ENCODE assay signal across 8 mouse cellular contexts in the genomic region with DNA sequence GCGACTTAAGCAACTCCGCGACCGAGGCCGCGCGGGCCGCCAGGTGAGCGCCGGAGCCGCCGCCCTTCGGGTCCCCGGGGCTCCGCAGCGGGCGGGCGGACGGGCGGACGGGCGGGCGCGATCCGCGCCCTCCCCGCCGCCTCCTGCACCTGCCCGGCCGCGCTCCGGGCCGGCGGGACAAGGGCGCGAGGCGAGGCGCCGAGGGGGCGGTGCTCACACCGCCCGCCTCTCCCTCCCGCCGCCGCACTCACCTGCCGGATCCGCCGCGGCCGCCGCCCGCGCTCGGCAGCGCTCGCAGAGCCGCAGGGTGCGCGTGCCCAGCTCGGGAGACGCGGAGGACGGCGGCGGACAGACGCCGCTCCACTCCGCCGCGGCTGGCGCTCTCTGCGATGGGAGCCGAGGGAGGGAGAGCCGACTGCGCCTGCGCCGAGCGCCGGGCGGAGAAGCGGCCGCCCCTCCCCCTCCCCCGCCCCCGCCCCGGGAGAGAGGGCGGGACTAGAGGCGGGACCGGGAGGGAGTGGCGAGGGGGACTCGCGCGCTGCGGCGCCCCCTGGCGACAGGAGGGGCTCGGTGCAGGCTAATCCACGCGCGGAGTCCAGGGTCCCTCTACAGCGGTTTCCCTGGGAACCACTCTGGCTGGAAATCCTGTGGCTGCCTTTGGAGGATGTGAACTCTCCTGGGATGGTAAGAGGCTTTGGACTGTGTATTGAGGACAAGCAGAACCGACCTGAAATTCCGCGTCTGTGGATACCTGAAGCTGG. TPM values are rescaled to one million over a fixed set of nuclear protein-coding genes. Genes with fewer than 3 reads are reported as not detected.
DNase-seq lines count a peak whose midpoint lies in the region; ATAC-seq and TF ChIP-seq lines count a peak whose summit lies in the region.

A gene (minus strand): TSS at position 761 of the 761 bp plus-strand sequence.

- peak within 1 kb of the TSS; percentile 78 for H3K9ac ChIP-seq in heart, embryonic 11.5 days (ENCODE audit: low read depth, low read length)
- peak within 1 kb of the TSS; percentile 83 for H3K9ac ChIP-seq in kidney, embryonic 16.5 days (replicated peaks; ENCODE audit: low read length)
- peak within 1 kb of the TSS; percentile 93 for H3K9ac ChIP-seq in liver, adult 2 months (ENCODE audit: low read depth, low read length)

- H3K36me3 ChIP-seq in heart, embryonic 11.5 days (ENCODE audit: control insufficient read depth, insufficient read depth, low read length), result no peaks in the 10 kb centered on the region
- no peaks in the 10 kb centered on the region for H3K36me3 ChIP-seq in kidney, embryonic 16.5 days (ENCODE audit: insufficient read depth, low read length)
- H3K36me3 ChIP-seq in liver, adult 2 months (ENCODE audit: control insufficient read depth, insufficient read depth, low read length), result no peaks in the 10 kb centered on the region
- H3K36me3 ChIP-seq in myocyte (ENCODE audit: control insufficient read depth, insufficient read depth), result no peaks in the 10 kb centered on the region
- H3K36me3 ChIP-seq in splenic B cell, adult 2 months (ENCODE audit: control insufficient read depth, insufficient read depth, low read length, poor library complexity, severe bottlenecking), result no peaks in the 10 kb centered on the region

- H3K4me3 ChIP-seq in heart, embryonic 11.5 days (ENCODE audit: low read depth, low read length), result peak within 1 kb of the TSS; percentile 83
- peak within 1 kb of the TSS; percentile 76 for H3K4me3 ChIP-seq in kidney, embryonic 16.5 days (ENCODE audit: low read length)
- H3K4me3 ChIP-seq in liver, adult 2 months (ENCODE audit: insufficient read depth, low read depth, low read length), result peak within 1 kb of the TSS; percentile 91
- peak within 1 kb of the TSS; percentile 31 for H3K4me3 ChIP-seq in myocyte

- H3K4me1 ChIP-seq in heart, embryonic 11.5 days (ENCODE audit: control insufficient read depth, insufficient read depth, low read length), result peaks cover 20% of the 10 kb centered on the region
- peaks cover 28% of the 10 kb centered on the region for H3K4me1 ChIP-seq in kidney, embryonic 16.5 days (ENCODE audit: insufficient read depth, low read length)
- peaks cover 10% of the 10 kb centered on the region for H3K4me1 ChIP-seq in liver, adult 2 months (ENCODE audit: control insufficient read depth, insufficient read depth, low read length)

- peak within 1 kb of the TSS; percentile 71 for H3ac ChIP-seq in myocyte (ENCODE audit: control insufficient read depth, insufficient read length)

- H3K79me2 ChIP-seq in liver, adult 2 months (ENCODE audit: control insufficient read depth, insufficient read depth, low read length), result peaks cover 18% of the 10 kb centered on the region
- peaks cover 25% of the 10 kb centered on the region for H3K79me2 ChIP-seq in myocyte (ENCODE audit: control insufficient read depth, insufficient read depth)

- under 1% methylated on average over 54 of the region's 103 CpGs for WGBS in heart, embryonic 11.5 days (ENCODE audit: insufficient replicate concordance)
- WGBS in kidney, embryonic 16.5 days, result under 1% methylated on average over 68 of the region's 103 CpGs
- WGBS in liver, adult 2 months, result 2% methylated on average over 81 of the region's 103 CpGs

- H3K27me3 ChIP-seq in heart, embryonic 11.5 days (ENCODE audit: control insufficient read depth, insufficient read depth, low read length), result no peaks in the 10 kb centered on the region
- H3K27me3 ChIP-seq in kidney, embryonic 16.5 days (ENCODE audit: insufficient read depth, low read length), result no peaks in the 10 kb centered on the region
- no peaks in the 10 kb centered on the region for H3K27me3 ChIP-seq in liver, adult 2 months (ENCODE audit: control insufficient read depth, insufficient read depth, low read length)
- H3K27me3 ChIP-seq in myocyte (ENCODE audit: control insufficient read depth, insufficient read depth, insufficient read length), result no peaks in the 10 kb centered on the region
- no peaks in the 10 kb centered on the region for H3K27me3 ChIP-seq in splenic B cell, adult 2 months (ENCODE audit: control insufficient read depth, insufficient read depth, low read length, poor library complexity, severe bottlenecking)

- H3K9me3 ChIP-seq in heart, embryonic 11.5 days (replicated peaks; ENCODE audit: control insufficient read depth, low read length), result no peaks in the 10 kb centered on the region
- peaks cover 5% of the 10 kb centered on the region for H3K9me3 ChIP-seq in kidney, embryonic 16.5 days (ENCODE audit: low read length)

- peak; percentile 86 for TF ChIP-seq POLR2A in liver, adult 2 months (IDR thresholded peaks at IDR 0.05; ENCODE audit: extremely low read depth, insufficient read depth, low read length)
- peak; percentile 91 for TF ChIP-seq POLR2A in myocyte (IDR thresholded peaks at IDR 0.05; ENCODE audit: insufficient read length, low read depth)

- H3K27ac ChIP-seq in heart, embryonic 11.5 days (ENCODE audit: low read depth, low read length), result peak within 1 kb of the TSS; percentile 89
- peak within 1 kb of the TSS; percentile 89 for H3K27ac ChIP-seq in kidney, embryonic 16.5 days (ENCODE audit: low read length)
- peak within 1 kb of the TSS; percentile 66 for H3K27ac ChIP-seq in liver, adult 2 months (replicated peaks; ENCODE audit: insufficient read depth, low read depth, low read length)

- peak; percentile 89 for DNase-seq in A20 (ENCODE audit: low read depth, low spot score)
- DNase-seq in brain, adult 2 months (ENCODE audit: low read depth, low spot score), result peak; percentile 93
- DNase-seq in liver, adult 2 months (ENCODE audit: extremely low read depth, low read depth, low spot score), result peak; percentile 43
- peak; percentile 93 for DNase-seq in splenic B cell, adult 2 months (ENCODE audit: low read depth, low spot score)

- TF ChIP-seq CTCF in liver, adult 2 months (IDR thresholded peaks at IDR 0.05; ENCODE audit: low read depth, low read length), result peak; percentile 89

- peak within 1 kb of the TSS; percentile 72 for H3K4me2 ChIP-seq in heart, embryonic 11.5 days
- H3K4me2 ChIP-seq in kidney, embryonic 16.5 days (replicated peaks; ENCODE audit: low read depth, low read length), result peak within 1 kb of the TSS; percentile 65
- H3K4me2 ChIP-seq in myocyte (ENCODE audit: low read depth), result peak within 1 kb of the TSS; percentile 78

- peak; percentile 89 for ATAC-seq in erythroblast, adult 5-6 weeks (replicated peaks; ENCODE audit: low FRiP score, poor library complexity, severe bottlenecking)
- ATAC-seq in heart, embryonic 11.5 days (replicated peaks; ENCODE audit: insufficient number of reproducible peaks, low FRiP score, low TSS enrichment), result peak; percentile 93
- ATAC-seq in kidney, embryonic 16.5 days (ENCODE audit: low FRiP score, low TSS enrichment), result peak; percentile 88

TF ChIP-seq in myocyte, 11 proteins besides CTCF, POLR2A, EP300 and RAD21:
- TF ChIP-seq TCF12 (IDR thresholded peaks at IDR 0.05; ENCODE audit: insufficient read depth, poor library complexity, severe bottlenecking) (no peak), POLR2AphosphoS2 (IDR thresholded peaks at IDR 0.05; ENCODE audit: insufficient read length, low read depth) (peak; percentile 90), MYOD1 (IDR thresholded peaks at IDR 0.05; ENCODE audit: control insufficient read depth in 1 of 3, insufficient read length in 2 of 3, low read depth in 2 of 3) (peak in 2 of 3 experiments; percentile 19 to 48)

RNA-seq across cellular contexts. Expression of the gene that starts here (rescaled TPM):
- 0.63 and 2.5 TPM in 2 replicates for total RNA-seq in erythroblast, adult 5-6 weeks (2015; ENCODE audit: low replicate concordance)
- 1.8 and 3.7 TPM in 2 replicates for total RNA-seq in erythroblast, adult 5-6 weeks (2017; ENCODE audit: low replicate concordance)
- 56.9 and 63.2 TPM in 2 replicates for polyA plus RNA-seq in heart, embryonic 11.5 days (2014; fragmentation: Nextera tagmentation; extraction: Ambion mirVana)
- polyA plus RNA-seq in kidney, embryonic 16.5 days (2015; fragmentation: Nextera tagmentation; extraction: Ambion mirVana), result 136 and 141 TPM in 2 replicates
- total RNA-seq in liver, adult 2 months (2014; rRNA removed), result 23.9 and 25.9 TPM in 2 replicates
- polyA plus RNA-seq in liver, adult 2 months (2012; rRNA removed), result 57.7 and 66.5 TPM in 2 replicates
- polyA plus RNA-seq in myocyte (2012; fragmentation: generic; extraction: Trizol), result 29.1 TPM

Comparison
In these comparisons a context has a peak if more than half of its experiments do, and no peak if none do; other contexts are left out.
1. Peak in every context shown above with its lines: DNase-seq, ATAC-seq, H3K4me3 ChIP-seq and H3K27ac ChIP-seq.
2. DNase-seq: peak in every context shown above with its lines; median percentile 93 in brain, adult 2 months; 93 in splenic B cell, adult 2 months; 89 in A20; 43 in liver, adult 2 months.
3. H3K4me3 ChIP-seq: peak in every context shown above with its lines; median percentile 91 in liver, adult 2 months; 83 in heart, embryonic 11.5 days; 76 in kidney, embryonic 16.5 days; 31 in myocyte.